Mouse (Mus musculus): ENCODE measurements around the gene Trim80. TPM values are rescaled to one million over a fixed set of nuclear protein-coding genes. Genes with fewer than 3 reads are reported as not detected.

Gene Trim80
- polyA plus RNA-seq, 1 experiment: not detected

- TF ChIP-seq GATA1 (IDR thresholded peaks at IDR 0.05; ENCODE audit: low read length): no peak
Observed at GRCm38 (mm10) chr11:115448075-115448474, 7.7 kb downstream of the Trim80 start.

GRCm38 (mm10) chr11:115448998-115449397 lies 8.7 kb downstream of the Trim80 start:
- TF ChIP-seq GATA1 (IDR thresholded peaks at IDR 0.05; ENCODE audit: low read length): no peak

GRCm38 (mm10) chr11:115450176-115450575 lies 9.8 kb downstream of the Trim80 start:
- TF ChIP-seq GATA1 (IDR thresholded peaks at IDR 0.05; ENCODE audit: low read length): no peak

- no peak for TF ChIP-seq GATA1 (IDR thresholded peaks at IDR 0.05; ENCODE audit: low read length)
Observed at GRCm38 (mm10) chr11:115451781-115452241, 11.5 kb downstream of the Trim80 start.

GRCm38 (mm10) chr11:115452281-115452860 lies 12.0 kb downstream of the Trim80 start:
- no peak for TF ChIP-seq GATA1 (IDR thresholded peaks at IDR 0.05; ENCODE audit: low read length)

- TF ChIP-seq GATA1 (IDR thresholded peaks at IDR 0.05; ENCODE audit: low read length): no peak
Observed at GRCm38 (mm10) chr11:115453306-115453705, 13.0 kb downstream of the Trim80 start.

GRCm38 (mm10) chr11:115455619-115456018 lies 15.3 kb downstream of the Trim80 start:
- TF ChIP-seq GATA1 (IDR thresholded peaks at IDR 0.05; ENCODE audit: low read length): no peak

- TF ChIP-seq GATA1 (IDR thresholded peaks at IDR 0.05; ENCODE audit: low read length): no peak
Observed at GRCm38 (mm10) chr11:115456182-115456581, 15.8 kb downstream of the Trim80 start.

GRCm38 (mm10) chr11:115457405-115457804 lies 17.1 kb downstream of the Trim80 start:
- TF ChIP-seq GATA1 (IDR thresholded peaks at IDR 0.05; ENCODE audit: low read length): no peak

- no peak for TF ChIP-seq GATA1 (IDR thresholded peaks at IDR 0.05; ENCODE audit: low read length)
Observed at GRCm38 (mm10) chr11:115460976-115461375, 20.6 kb downstream of the Trim80 start.

- TF ChIP-seq GATA1 (IDR thresholded peaks at IDR 0.05; ENCODE audit: low read length): no peak
Observed at GRCm38 (mm10) chr11:115461846-115462242, 21.5 kb downstream of the Trim80 start.

- TF ChIP-seq GATA1 (IDR thresholded peaks at IDR 0.05; ENCODE audit: low read length): no peak
Observed at GRCm38 (mm10) chr11:115462243-115462891, 22.0 kb downstream of the Trim80 start, which contains the start of gene Slc16a5. Slc16a5 (plus strand) TSS chr11:115462474.

- TF ChIP-seq GATA1 (IDR thresholded peaks at IDR 0.05; ENCODE audit: low read length): no peak
Observed at GRCm38 (mm10) chr11:115463397-115463796, 23.1 kb downstream of the Trim80 start.

GRCm38 (mm10) chr11:115464851-115465250 lies 24.5 kb downstream of the Trim80 start:
- no peak for TF ChIP-seq GATA1 (IDR thresholded peaks at IDR 0.05; ENCODE audit: low read length)

- no peak for TF ChIP-seq GATA1 (IDR thresholded peaks at IDR 0.05; ENCODE audit: low read length)
Observed at GRCm38 (mm10) chr11:115467217-115467618, 26.9 kb downstream of the Trim80 start.

GRCm38 (mm10) chr11:115472183-115472582 lies 31.8 kb downstream of the Trim80 start:
- no peak for TF ChIP-seq GATA1 (IDR thresholded peaks at IDR 0.05; ENCODE audit: low read length)

All from G1E-ER4 (cell line).